Mouse (Mus musculus) stomach, embryonic 16.5 days (tissue): ENCODE data around the gene Mbtps1. TPM values are rescaled to one million over a fixed set of nuclear protein-coding genes. Genes with fewer than 3 reads are reported as not detected.

Experiments used
- ATAC-seq: fragments of 200-750 bp; cut with Nextera tagmentation; 2 replicates; pipeline ENCODE4 v1.8.0; 2017; ENCODE audit warnings: moderate number of reproducible peaks, moderate TSS enrichment; ENCODE audit not compliant: insufficient read depth, low FRiP score
- H3K27ac ChIP-seq: fragments of 300-500 bp; sonication (generic); 2 replicates; pipeline ENCODE4 v1.5.1; 2014; ENCODE audit warnings: low read length
- H3K27me3 ChIP-seq: fragments of 300-500 bp; sonication (generic); 2 replicates; pipeline ENCODE4 v1.6.1; 2014; ENCODE audit warnings: low read length, control low read depth, mixed read lengths; ENCODE audit not compliant: control insufficient read depth, insufficient read depth
- H3K36me3 ChIP-seq: fragments of 300-500 bp; sonication (generic); 2 replicates; pipeline ENCODE4 v1.6.1; 2014; ENCODE audit warnings: low read length; ENCODE audit not compliant: control insufficient read depth, insufficient read depth
- H3K4me1 ChIP-seq: fragments of 300-500 bp; sonication (generic); 2 replicates; pipeline ENCODE4 v1.6.1; 2014; ENCODE audit warnings: low read length, control low read depth, mixed read lengths; ENCODE audit not compliant: control insufficient read depth, insufficient read depth
- H3K4me2 ChIP-seq: fragments of 300-500 bp; sonication (generic); 2 replicates; pipeline ENCODE4 v1.6.1; 2014; ENCODE audit warnings: low read depth, low read length, mixed read lengths
- H3K4me3 ChIP-seq: fragments of 300-500 bp; sonication (generic); replicated peaks from 2 replicates; pipeline ENCODE4 v1.5.1; 2014; ENCODE audit warnings: mild to moderate bottlenecking, low read length
- H3K9ac ChIP-seq: fragments of 300-500 bp; sonication (generic); 2 replicates; pipeline ENCODE4 v1.6.1; 2014; ENCODE audit warnings: low read length
- H3K9me3 ChIP-seq: fragments of 300-500 bp; sonication (generic); replicated peaks from 2 replicates; pipeline ENCODE4 v1.6.1; 2016; ENCODE audit warnings: low read length, control low read depth; ENCODE audit not compliant: control insufficient read depth
- WGBS: fragments of 180-500 bp; shearing (Covaris S2); extraction: QIAGEN DNeasy Blood & Tissue Kit; methylation state at CpG from one replicate; pipeline ENCODE4 v1.1.7; 2014; 5-methylcytosine and 5-hydroxymethylcytosine counted together
- polyA plus RNA-seq: library from polyadenylated mRNA; unstranded; fragments of >200 nt; fragmentation: Nextera tagmentation; extraction: Ambion mirVana; gene quantifications from 2 replicates; pipeline ENCODE4 v1.2.1, GENCODE M21; 2015

Mbtps1 gene
- polyA plus RNA-seq, 1 experiment from 2014 or later, result 108 TPM

GRCm38 (mm10) chr8:119585901-119586300 lies 27.4 kb upstream of the Mbtps1 start:
- Histone ChIP-seq H3K27me3 (no peaks in the 10 kb centered on the region), H3K4me3 (peak overlapping the region; percentile 44), H3K9ac (peak overlapping the region; percentile 70), H3K27ac (peak overlapping the region; percentile 23; the same call in 1 of the 2 replicates), H3K4me2 (peak overlapping the region; percentile 72), H3K9me3 (no peaks in the 10 kb centered on the region), H3K4me1 (peaks cover 3% of the 10 kb centered on the region; the same call in 1 of the 2 replicates), H3K36me3 (no peaks in the 10 kb centered on the region)
- WGBS, result 9% methylated on average over 15 of the region's 24 CpGs
- ATAC-seq, result peak; percentile 71

- H3K27ac ChIP-seq, result no peak overlapping the region
- WGBS, result 64% methylated on average over 5 of the region's 5 CpGs
- no peak for ATAC-seq
These were observed 22.1 kb upstream of the Mbtps1 start for GRCm38 (mm10) chr8:119580441-119581161.

GRCm38 (mm10) chr8:119579096-119579495 lies 20.6 kb upstream of the Mbtps1 start:
- H3K4me3 ChIP-seq, result no peak overlapping the region
- ATAC-seq, result no peak
- H3K4me2 ChIP-seq, result no peak overlapping the region; the same call in 1 of the 2 replicates
- H3K4me1 ChIP-seq, result peaks cover 10% of the 10 kb centered on the region
- H3K36me3 ChIP-seq, result no peaks in the 10 kb centered on the region
- H3K9me3 ChIP-seq, result no peaks in the 10 kb centered on the region
- no peak overlapping the region for H3K27ac ChIP-seq
- 37% methylated on average over 13 of the region's 13 CpGs for WGBS
- no peaks in the 10 kb centered on the region for H3K27me3 ChIP-seq
- no peak overlapping the region for H3K9ac ChIP-seq

More at GRCm38 (mm10) chr8:119580441-119581161, 22.1 kb upstream of the Mbtps1 start:
- H3K27me3 ChIP-seq, result no peaks in the 10 kb centered on the region
- 0 out of 2 replicates have a peak, but pooled peaks cover under 1% of the 10 kb centered on the region for H3K4me1 ChIP-seq
- H3K4me3 ChIP-seq, result no peak overlapping the region
- no peak overlapping the region for H3K9ac ChIP-seq
- H3K4me2 ChIP-seq, result no peak overlapping the region
- H3K9me3 ChIP-seq, result no peaks in the 10 kb centered on the region
- H3K36me3 ChIP-seq, result no peaks in the 10 kb centered on the region

DNA sequence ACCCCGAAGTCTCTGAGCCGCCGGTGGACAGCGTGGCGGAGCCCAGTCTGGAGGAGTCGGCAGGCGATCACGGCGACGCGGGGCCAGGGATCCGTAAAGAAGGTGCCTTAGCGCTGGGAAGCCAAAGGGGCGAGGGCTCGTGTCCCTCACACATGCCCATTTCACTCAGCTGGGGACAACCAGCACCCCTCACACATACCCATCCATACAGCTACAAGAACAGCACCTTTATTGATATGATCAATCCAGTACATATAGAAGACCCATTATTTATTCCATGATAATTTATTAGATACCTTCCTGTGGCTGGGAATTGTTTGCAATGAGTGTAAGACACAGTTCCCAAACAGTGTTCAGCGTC lies 16.8 kb upstream of the Mbtps1 start:
- Histone ChIP-seq H3K36me3 (no peaks in the 10 kb centered on the region), H3K27me3 (no peaks in the 10 kb centered on the region), H3K4me3 (peak overlapping the region; percentile 75), H3K9ac (peak overlapping the region; percentile 81), H3K4me1 (peaks cover 15% of the 10 kb centered on the region), H3K27ac (no peak overlapping the region), H3K4me2 (peak overlapping the region; percentile 89), H3K9me3 (no peaks in the 10 kb centered on the region)
- no peak for ATAC-seq
- WGBS, result 2% methylated on average over 16 of the region's 16 CpGs

DNA sequence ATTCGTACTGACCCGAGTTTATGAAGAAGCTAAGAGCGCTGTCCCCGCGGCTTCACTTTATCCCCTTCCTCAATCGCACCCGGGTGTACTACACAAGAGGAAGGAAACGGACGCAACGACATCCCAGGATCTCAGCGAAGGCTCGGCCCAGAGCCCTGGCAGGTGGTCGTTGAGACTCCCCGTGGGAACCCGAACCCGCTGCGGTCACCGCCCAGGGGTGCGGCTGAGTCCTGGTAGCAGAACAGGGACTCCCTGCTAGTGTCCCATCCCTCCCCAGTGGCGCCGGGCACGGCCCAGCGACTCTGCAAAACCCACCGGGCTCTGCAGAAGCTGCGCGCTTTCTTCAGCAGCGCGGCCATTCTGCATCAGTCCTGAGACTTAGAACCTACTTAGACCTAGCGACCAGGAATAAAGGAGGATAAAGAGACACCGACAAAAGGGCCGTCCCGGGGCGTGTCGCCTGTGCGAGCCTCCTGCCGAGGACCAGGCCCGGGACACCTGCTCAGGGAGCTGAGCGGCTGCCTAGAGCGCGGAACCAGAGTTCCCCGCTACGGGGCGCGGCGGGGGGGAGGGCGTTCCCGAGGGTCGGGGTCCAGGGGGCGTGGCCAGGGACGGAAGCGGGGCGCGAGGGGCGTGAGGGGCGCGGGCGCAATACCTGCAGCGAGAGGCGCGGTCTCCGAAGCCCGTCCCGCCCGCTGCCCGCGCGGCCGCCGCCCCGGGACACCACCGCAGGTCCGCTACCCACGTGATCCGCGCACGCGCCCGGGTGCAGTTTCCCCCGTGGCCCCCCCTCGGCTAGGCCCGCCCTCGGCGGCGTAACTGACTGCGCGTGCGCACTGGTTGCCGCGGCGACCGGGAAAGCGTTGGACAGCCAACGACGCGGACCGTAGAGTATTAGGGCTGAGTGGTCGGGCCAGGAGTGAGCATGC lies 16.2 kb upstream of the Mbtps1 start, which contains the start of the genes Hsdl1 and Dnaaf1:
Gene Hsdl1 (minus strand): TSS at position 747 of the 929 bp plus-strand sequence.
Gene Dnaaf1 (plus strand): TSS at position 799 of the 929 bp plus-strand sequence.
- H3K9me3 ChIP-seq, result no peaks in the 10 kb centered on the region
- peak within 1 kb of the TSS; percentile 9; the same call in 1 of the 2 replicates for H3K27ac ChIP-seq
- no peaks in the 10 kb centered on the region for H3K27me3 ChIP-seq
- H3K4me3 ChIP-seq, result peak within 1 kb of the TSS; percentile 75
- H3K36me3 ChIP-seq, result no peaks in the 10 kb centered on the region
- under 1% methylated on average over 86 of the region's 97 CpGs for WGBS
- ATAC-seq, result peak; percentile 89
- H3K4me2 ChIP-seq, result peak within 1 kb of the TSS; percentile 89
- H3K4me1 ChIP-seq, result peaks cover 15% of the 10 kb centered on the region
- H3K9ac ChIP-seq, result peak within 1 kb of the TSS; percentile 81

GRCm38 (mm10) chr8:119572411-119572810 lies 13.9 kb upstream of the Mbtps1 start:
- 73% methylated on average over 4 of the region's 4 CpGs for WGBS
- Histone ChIP-seq H3K4me2 (no peak overlapping the region), H3K27me3 (no peaks in the 10 kb centered on the region), H3K27ac (peak overlapping the region; percentile 38; the same call in 1 of the 2 replicates), H3K4me1 (peaks cover 15% of the 10 kb centered on the region), H3K9ac (no peak overlapping the region), H3K4me3 (no peak overlapping the region), H3K9me3 (no peaks in the 10 kb centered on the region), H3K36me3 (no peaks in the 10 kb centered on the region)
- no peak for ATAC-seq

- H3K27ac ChIP-seq, result no peak overlapping the region
- no peak overlapping the region for H3K9ac ChIP-seq
- no peak overlapping the region for H3K4me2 ChIP-seq
- no peaks in the 10 kb centered on the region for H3K36me3 ChIP-seq
- no peaks in the 10 kb centered on the region for H3K27me3 ChIP-seq
- H3K9me3 ChIP-seq, result no peaks in the 10 kb centered on the region
- ATAC-seq, result no peak
- peaks cover 15% of the 10 kb centered on the region for H3K4me1 ChIP-seq
- WGBS, result 82% methylated on average over 6 of the region's 6 CpGs
- no peak overlapping the region for H3K4me3 ChIP-seq
These were observed 12.6 kb upstream of the Mbtps1 start for GRCm38 (mm10) chr8:119571135-119571534.

DNA sequence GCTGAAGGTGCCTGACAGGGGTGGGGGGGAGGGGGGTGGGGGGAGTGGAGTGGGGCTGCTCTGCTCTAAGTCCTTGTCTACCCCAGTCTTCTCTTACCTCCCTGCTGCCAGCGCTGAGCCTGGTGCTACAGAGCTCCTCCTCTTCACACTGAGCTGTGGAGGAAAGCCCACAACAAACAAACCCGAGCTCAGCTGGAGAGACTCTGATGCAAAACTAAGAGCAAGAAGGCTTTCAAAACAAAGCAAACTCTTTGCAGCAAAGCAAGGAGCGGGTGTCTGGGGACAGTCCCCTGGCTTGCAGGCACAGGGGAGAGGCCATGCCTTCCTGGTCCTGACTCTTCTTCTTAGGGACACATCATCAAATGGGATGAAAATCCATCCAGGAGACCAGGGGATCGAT lies 11.3 kb upstream of the Mbtps1 start:
- Histone ChIP-seq H3K9ac (no peak overlapping the region), H3K9me3 (no peaks in the 10 kb centered on the region), H3K4me1 (peaks cover 10% of the 10 kb centered on the region), H3K4me2 (no peak overlapping the region), H3K27me3 (no peaks in the 10 kb centered on the region), H3K27ac (no peak overlapping the region), H3K4me3 (no peak overlapping the region), H3K36me3 (peaks cover 8% of the 10 kb centered on the region; the same call in 1 of the 2 replicates)
- 41% methylated on average over 4 of the region's 4 CpGs for WGBS
- no peak for ATAC-seq
